ENCODE assay signal across 9 mouse cellular contexts in genomic region chr7:132372752-132373513, GRCm38 (mm10). TPM values are rescaled to one million over a fixed set of nuclear protein-coding genes. Genes with fewer than 3 reads are reported as not detected.
DNase-seq lines count a peak whose midpoint lies in the region; ATAC-seq lines count a peak whose summit lies in the region.
"Had no signal": no experiment of that assay in that cellular context is flagged by ENCODE, and none has a peak within 500 bp of the region (broad histone marks: within the 10 kb centered on the region; RNA-seq: fewer than 3 reads in every experiment).

No protein-coding gene starts in this region.

- H3K9me3 ChIP-seq in embryonic facial prominence, embryonic 13.5 days = no peaks in the 10 kb centered on the region; the same call in 1 of the 2 replicates
- no peaks in the 10 kb centered on the region for H3K9me3 ChIP-seq in limb, embryonic 13.5 days
- H3K9me3 ChIP-seq in kidney, embryonic 15.5 days (replicated peaks) = no peaks in the 10 kb centered on the region

- no peaks in the 10 kb centered on the region for H3K27me3 ChIP-seq in embryonic facial prominence, embryonic 13.5 days
- H3K27me3 ChIP-seq in limb, embryonic 13.5 days = no peaks in the 10 kb centered on the region
- H3K27me3 ChIP-seq in kidney, embryonic 15.5 days = no peaks in the 10 kb centered on the region

- 0 out of 2 replicates have a peak, but pooled peaks have one; percentile 4 for ATAC-seq in embryonic facial prominence, embryonic 13.5 days (ENCODE audit: insufficient number of reproducible peaks, insufficient read depth, low FRiP score, low TSS enrichment, low read depth)
- no peak for ATAC-seq in limb, embryonic 13.5 days (ENCODE audit: low FRiP score, low read depth)
- ATAC-seq in kidney, embryonic 15.5 days (replicated peaks; ENCODE audit: low FRiP score) = no peak

- H3K9ac ChIP-seq in embryonic facial prominence, embryonic 13.5 days = 0 out of 2 replicates have a peak overlapping the region, but pooled peaks have one; percentile 11
- no peak overlapping the region for H3K9ac ChIP-seq in limb, embryonic 13.5 days
- H3K9ac ChIP-seq in kidney, embryonic 15.5 days = no peak overlapping the region
- H3K9ac ChIP-seq: liver, embryonic 14.5 days had no signal

- no peaks in the 10 kb centered on the region for H3K36me3 ChIP-seq in embryonic facial prominence, embryonic 13.5 days
- no peaks in the 10 kb centered on the region for H3K36me3 ChIP-seq in limb, embryonic 13.5 days
- no peaks in the 10 kb centered on the region for H3K36me3 ChIP-seq in kidney, embryonic 15.5 days

- peaks cover 53% of the 10 kb centered on the region for H3K4me1 ChIP-seq in embryonic facial prominence, embryonic 13.5 days
- peaks cover 47% of the 10 kb centered on the region for H3K4me1 ChIP-seq in limb, embryonic 13.5 days
- H3K4me1 ChIP-seq in kidney, embryonic 15.5 days = peaks cover 23% of the 10 kb centered on the region

- H3K27ac ChIP-seq in embryonic facial prominence, embryonic 13.5 days = peak overlapping the region; percentile 89
- H3K27ac ChIP-seq in limb, embryonic 13.5 days = peak overlapping the region; percentile 66
- no peak overlapping the region for H3K27ac ChIP-seq in kidney, embryonic 15.5 days
- H3K27ac ChIP-seq: liver, embryonic 14.5 days had no signal

- peak overlapping the region; percentile 31 for H3K4me2 ChIP-seq in embryonic facial prominence, embryonic 13.5 days
- peak overlapping the region; percentile 10; the same call in 1 of the 2 replicates for H3K4me2 ChIP-seq in limb, embryonic 13.5 days (replicated peaks)
- H3K4me2 ChIP-seq in kidney, embryonic 15.5 days = no peak overlapping the region

- 27% methylated on average over 17 of the region's 17 CpGs for WGBS in embryonic facial prominence, embryonic 13.5 days
- 60% methylated on average over 17 of the region's 17 CpGs for WGBS in limb, embryonic 13.5 days
- 52% methylated on average over 17 of the region's 17 CpGs for WGBS in kidney, embryonic 15.5 days

- DNase-seq in 3134 (ENCODE audit: extremely low read depth, insufficient read length, low spot score) = peak; percentile 38
- peak; percentile 74 for DNase-seq in NIH3T3 (ENCODE audit: low read depth)
- DNase-seq in adrenal gland, postnatal 4 days (ENCODE audit: low spot score in 2 of 2) = no peak
- no peak for DNase-seq in right cerebral cortex, postnatal 36 days (ENCODE audit: low spot score in 2 of 2)
- DNase-seq: kidney, postnatal 14 days had no signal

- H3K4me3 ChIP-seq in embryonic facial prominence, embryonic 13.5 days = no peak overlapping the region
- no peak overlapping the region for H3K4me3 ChIP-seq in limb, embryonic 13.5 days
- no peak overlapping the region for H3K4me3 ChIP-seq in kidney, embryonic 15.5 days (replicated peaks)

RNA-seq across cellular contexts. Expression of gene Chst15, which starts 55.9 kb away (rescaled TPM):
- polyA plus RNA-seq in embryonic facial prominence, embryonic 13.5 days (2015; fragmentation: Nextera tagmentation; extraction: Ambion mirVana) = 30.2 and 30.4 TPM in 2 replicates
- 23.6 and 24.3 TPM in 2 replicates for polyA plus RNA-seq in limb, embryonic 13.5 days (2015; fragmentation: Nextera tagmentation; extraction: Ambion mirVana)
- 10 to 100 TPM; 47.3 to 48.6 TPM for total RNA-seq in adrenal gland, postnatal 4 days (2021)
- polyA plus RNA-seq in kidney, embryonic 15.5 days (2015; fragmentation: Nextera tagmentation; extraction: Ambion mirVana) = 17.8 and 19.3 TPM in 2 replicates

Comparison
In these comparisons a context has a peak if more than half of its experiments do, and no peak if none do; other contexts are left out.
1. DNase-seq: peak in 3134 (single experiment) and NIH3T3 (single experiment); none in adrenal gland, postnatal 4 days (0 of 2) and right cerebral cortex, postnatal 36 days (0 of 2).